Mouse (Mus musculus) bone marrow, adult 2 months (tissue): Measurements from ENCODE around the gene Hspb9.

ENCODE experiments used
- CTCF ChIP-seq: fragments of 200-500 bp; IDR thresholded peaks from 2 replicates; pipeline ENCODE4 v1.5.1; 2011; ENCODE audit warnings: low read length, control low read depth; ENCODE audit not compliant: control insufficient read depth, insufficient read depth
- POLR2A ChIP-seq: fragments of 200-500 bp; IDR thresholded peaks from 2 replicates; pipeline ENCODE4 v1.6.1; 2011; ENCODE audit warnings: low read depth, mild to moderate bottlenecking, control low read depth, low read length, borderline replicate concordance; ENCODE audit not compliant: control insufficient read depth

DNA sequence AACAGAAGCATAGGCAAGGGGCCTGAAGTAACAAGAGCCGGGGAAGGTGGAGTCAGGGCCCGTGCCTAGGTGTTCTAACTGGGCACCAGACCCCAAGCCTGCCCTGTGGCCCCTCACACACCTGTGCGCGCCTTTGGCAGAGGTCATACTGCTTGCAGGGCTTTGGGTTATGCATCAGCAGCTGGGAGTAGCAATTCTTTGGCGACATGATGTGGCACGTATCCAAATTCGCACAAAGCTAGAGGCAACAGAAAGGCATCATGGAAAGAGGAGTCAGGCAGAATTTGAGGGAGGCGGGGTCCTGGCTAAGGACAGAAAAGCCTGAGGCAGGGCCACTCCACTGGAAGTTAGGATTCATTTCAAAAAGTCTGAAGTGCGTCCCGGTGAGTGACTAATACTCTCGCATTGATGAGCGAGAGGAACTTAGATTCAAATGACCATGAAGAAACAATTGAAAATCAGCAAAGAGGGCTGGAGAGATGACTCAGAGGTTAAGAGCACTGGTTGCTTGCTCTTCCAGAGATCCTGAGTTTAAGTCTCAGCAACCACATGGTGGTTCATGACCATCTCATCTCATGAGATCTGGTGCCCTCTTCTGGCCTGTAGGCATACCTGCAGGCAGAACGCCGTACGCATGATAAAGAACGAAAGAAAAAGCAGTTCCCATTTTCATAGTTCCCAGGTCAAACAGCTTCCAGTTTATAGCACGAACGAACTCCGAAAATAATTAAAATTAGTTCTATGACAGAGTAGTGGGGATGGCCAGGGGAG is 11.4 kb upstream of the Hspb9 start:
- peak; percentile 98 for TF ChIP-seq CTCF
- TF ChIP-seq POLR2A: no peak
